Mouse (Mus musculus): ENCODE data around the gene Gm10638.

DNA sequence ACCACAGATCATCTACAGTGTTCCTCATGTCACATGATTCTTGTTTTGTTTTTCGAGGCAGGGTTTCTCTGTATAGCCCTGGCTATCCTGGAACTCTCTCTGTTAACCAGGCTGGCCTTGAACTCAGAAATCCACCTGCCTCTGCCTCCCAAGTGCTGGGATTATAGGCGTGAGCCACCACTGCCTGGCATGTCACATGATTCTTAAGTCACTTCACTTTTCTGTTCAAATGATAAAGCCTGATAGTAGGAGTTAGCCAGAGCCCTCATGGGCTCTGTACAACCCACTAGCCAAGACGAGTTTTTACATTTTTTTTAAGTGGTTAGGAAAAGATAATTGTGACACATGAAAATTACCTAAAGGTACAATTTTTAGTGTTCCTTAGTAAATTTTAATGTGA is 13.2 kb downstream of the Gm10638 start:
- TF ChIP-seq CTCF (conservative IDR thresholded peaks at IDR 0.05; ENCODE audit: low read length): no peak
- no peak for TF ChIP-seq POU5F1 (IDR thresholded peaks at IDR 0.05; ENCODE audit: borderline replicate concordance, low read length)
- no peak for TF ChIP-seq NANOG (IDR thresholded peaks at IDR 0.05; ENCODE audit: borderline replicate concordance, low read length)

All from E14TG2a.4 (cell line).